Mouse (Mus musculus) lung, adult 2 months (tissue): ENCODE data around the gene Ranbp3l.

Experiments used
- CTCF ChIP-seq: fragments of 200-500 bp; IDR thresholded peaks from 2 replicates; pipeline ENCODE4 v1.5.1; 2011; ENCODE audit warnings: mild to moderate bottlenecking, low read length, control low read depth; ENCODE audit not compliant: insufficient read depth
- POLR2A ChIP-seq: fragments of 200-500 bp; IDR thresholded peaks from 2 replicates; pipeline ENCODE4 v1.6.1; 2011; ENCODE audit warnings: low read depth, mild to moderate bottlenecking, control low read depth, low read length, borderline replicate concordance; ENCODE audit errors: extremely low read depth

DNA sequence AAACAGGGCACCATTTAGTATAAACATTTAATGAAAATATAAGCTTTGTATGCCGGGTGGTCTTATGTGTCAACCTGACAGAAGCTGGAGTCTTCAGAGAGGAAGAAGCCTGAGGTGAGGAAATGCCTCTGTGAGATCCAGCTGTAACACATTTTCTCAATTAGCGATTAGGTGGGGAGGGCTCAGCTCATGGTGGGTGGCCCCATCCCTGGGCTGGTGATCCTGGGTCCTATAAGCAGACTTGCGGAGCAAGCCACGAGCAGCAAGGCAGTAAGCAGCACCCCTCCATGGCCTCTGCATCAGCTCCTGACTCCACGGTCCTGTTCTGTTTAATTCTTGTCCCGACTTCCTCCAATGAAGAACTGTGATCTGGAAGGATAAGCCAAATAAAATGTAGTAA, 41.4 kb downstream of the Ranbp3l start:
- TF ChIP-seq POLR2A (no peak), CTCF (no peak)
